Mouse (Mus musculus): ENCODE measurements around the gene Pheta2. TPM values are rescaled to one million over a fixed set of nuclear protein-coding genes. Genes with fewer than 3 reads are reported as not detected.

The Pheta2 gene
- polyA plus RNA-seq, 1 experiment from 2014 or later, result 12.5 TPM

DNA sequence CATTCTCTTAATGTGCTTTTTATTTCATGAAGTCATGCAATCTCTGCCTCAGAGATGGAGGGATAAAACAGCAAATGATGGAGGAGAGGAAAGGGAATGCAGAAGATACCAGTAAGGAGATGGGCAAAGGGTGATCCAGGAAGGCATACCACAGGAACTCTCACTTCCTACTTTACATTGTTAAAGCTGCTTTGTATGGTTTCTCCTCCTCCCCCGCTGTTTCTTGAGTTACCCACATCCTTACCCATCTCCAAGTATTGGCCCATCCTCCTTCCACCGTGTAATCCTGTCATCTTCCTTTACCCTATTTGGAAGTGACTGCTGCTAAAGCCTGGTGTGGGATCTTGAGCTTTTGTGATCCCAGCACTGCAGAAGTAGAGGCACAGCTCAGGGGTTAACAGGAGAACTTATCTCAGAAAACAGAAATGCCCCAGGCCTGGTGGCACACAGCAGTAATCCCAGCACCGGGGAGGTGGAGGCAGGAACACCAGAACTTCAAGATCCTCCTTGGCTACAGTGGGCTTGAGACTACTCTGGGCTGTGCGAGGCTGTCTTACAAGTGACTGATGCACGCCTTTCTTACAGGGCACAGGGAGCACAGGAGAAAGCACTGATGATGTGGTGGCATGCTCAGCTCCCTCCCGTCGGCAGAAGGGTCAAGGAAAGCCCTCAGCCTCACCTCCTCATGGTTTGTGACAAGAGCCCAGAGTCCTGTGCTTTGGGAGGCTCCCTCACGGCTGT lies 9.7 kb downstream of the Pheta2 start:
- Histone ChIP-seq H3K36me3 (ENCODE audit: insufficient read depth, low read length) (peaks cover 32% of the 10 kb centered on the region), H3K27me3 (ENCODE audit: insufficient read depth, low read length) (no peaks in the 10 kb centered on the region), H3K4me3 (ENCODE audit: low read length) (no peak overlapping the region), H3K9ac (replicated peaks; ENCODE audit: low read length) (no peak overlapping the region), H3K4me2 (replicated peaks; ENCODE audit: low read depth, low read length) (no peak overlapping the region), H3K4me1 (ENCODE audit: insufficient read depth, low read length) (peaks cover 26% of the 10 kb centered on the region), H3K27ac (ENCODE audit: low read length) (no peak overlapping the region), H3K9me3 (ENCODE audit: low read length) (no peaks in the 10 kb centered on the region)
- 81% methylated on average over 8 of the region's 8 CpGs for WGBS
- ATAC-seq (ENCODE audit: low FRiP score, low TSS enrichment), result no peak

DNA sequence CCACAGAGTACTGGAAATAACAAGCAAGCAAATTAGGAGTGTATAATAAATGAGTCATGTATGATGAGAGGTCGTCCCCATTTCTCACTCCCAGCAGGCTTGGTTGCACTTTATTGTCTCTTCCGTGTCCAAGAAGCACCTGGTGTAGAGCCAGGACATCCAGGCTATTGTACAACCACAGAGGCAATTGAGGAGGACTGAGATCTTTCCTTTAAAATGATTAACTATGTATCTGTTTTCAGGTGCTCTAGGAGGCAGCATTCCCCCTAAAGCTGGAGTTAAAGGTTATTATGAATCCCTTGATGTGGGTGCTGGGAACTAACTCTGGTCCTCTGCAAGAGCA lies 10.2 kb downstream of the Pheta2 start:
- Histone ChIP-seq H3K9me3 (ENCODE audit: low read length) (no peaks in the 10 kb centered on the region), H3K4me2 (replicated peaks; ENCODE audit: low read depth, low read length) (no peak overlapping the region), H3K36me3 (ENCODE audit: insufficient read depth, low read length) (peaks cover 32% of the 10 kb centered on the region), H3K27ac (ENCODE audit: low read length) (no peak overlapping the region), H3K27me3 (ENCODE audit: insufficient read depth, low read length) (no peaks in the 10 kb centered on the region), H3K4me1 (ENCODE audit: insufficient read depth, low read length) (peaks cover 26% of the 10 kb centered on the region), H3K9ac (replicated peaks; ENCODE audit: low read length) (no peak overlapping the region), H3K4me3 (ENCODE audit: low read length) (no peak overlapping the region)
- 88% methylated on average over 2 of the region's 2 CpGs for WGBS
- no peak for ATAC-seq (ENCODE audit: low FRiP score, low TSS enrichment)

DNA sequence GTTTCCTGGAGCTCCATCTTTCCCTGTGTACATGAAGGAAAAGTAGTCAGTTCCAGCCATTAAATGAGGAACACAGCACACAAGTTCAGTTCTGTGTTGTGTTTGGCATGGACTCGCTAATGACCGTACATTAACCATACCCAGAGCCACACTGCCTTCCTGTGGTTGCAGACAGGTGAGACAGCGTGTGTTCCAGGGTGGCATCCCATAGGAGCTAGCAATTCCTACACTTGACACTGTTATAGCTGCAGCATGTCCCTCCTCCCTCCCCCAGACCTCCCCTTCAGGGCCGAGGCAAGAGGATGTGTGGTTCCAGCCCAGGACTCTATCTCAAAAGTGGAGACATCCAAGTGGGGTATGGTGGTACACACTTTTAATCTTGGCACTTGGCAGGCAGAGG lies 11.6 kb downstream of the Pheta2 start:
- 90% methylated on average over 4 of the region's 4 CpGs for WGBS
- peaks cover 29% of the 10 kb centered on the region for H3K4me1 ChIP-seq (ENCODE audit: insufficient read depth, low read length)
- peak overlapping the region; percentile 45; the same call in 1 of the 2 replicates for H3K27ac ChIP-seq (ENCODE audit: low read length)
- H3K4me3 ChIP-seq (ENCODE audit: low read length), result no peak overlapping the region
- no peak for ATAC-seq (ENCODE audit: low FRiP score, low TSS enrichment)
- peaks cover 32% of the 10 kb centered on the region for H3K36me3 ChIP-seq (ENCODE audit: insufficient read depth, low read length)
- H3K9ac ChIP-seq (replicated peaks; ENCODE audit: low read length), result no peak overlapping the region
- H3K4me2 ChIP-seq (replicated peaks; ENCODE audit: low read depth, low read length), result no peak overlapping the region
- no peaks in the 10 kb centered on the region for H3K9me3 ChIP-seq (ENCODE audit: low read length)
- H3K27me3 ChIP-seq (ENCODE audit: insufficient read depth, low read length), result no peaks in the 10 kb centered on the region

DNA sequence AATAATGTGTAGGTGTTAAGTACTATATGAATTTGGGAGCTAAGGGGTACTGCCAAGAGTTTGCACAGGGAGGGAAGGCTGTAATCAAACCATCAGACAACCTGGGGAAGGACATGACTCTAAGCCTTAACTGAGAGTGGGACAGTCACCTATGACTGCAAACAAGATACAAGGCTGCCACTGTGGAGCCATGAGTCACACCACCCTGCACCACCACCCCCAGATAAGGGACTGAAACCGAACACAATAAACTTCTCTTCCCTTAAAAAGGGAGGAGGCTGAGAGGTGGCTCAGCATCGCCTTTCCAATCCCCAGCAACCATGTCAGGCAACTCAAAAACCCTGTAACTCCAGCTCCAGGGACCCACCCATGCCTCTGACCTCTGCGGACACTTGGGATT lies 12.7 kb downstream of the Pheta2 start:
- H3K9me3 ChIP-seq (ENCODE audit: low read length), result no peaks in the 10 kb centered on the region
- 80% methylated on average over 3 of the region's 3 CpGs for WGBS
- H3K4me3 ChIP-seq (ENCODE audit: low read length), result no peak overlapping the region
- peak overlapping the region; percentile 89; the same call in 1 of the 2 replicates for H3K4me2 ChIP-seq (replicated peaks; ENCODE audit: low read depth, low read length)
- H3K27me3 ChIP-seq (ENCODE audit: insufficient read depth, low read length), result no peaks in the 10 kb centered on the region
- H3K4me1 ChIP-seq (ENCODE audit: insufficient read depth, low read length), result peaks cover 29% of the 10 kb centered on the region
- peaks cover 32% of the 10 kb centered on the region for H3K36me3 ChIP-seq (ENCODE audit: insufficient read depth, low read length)
- no peak overlapping the region for H3K27ac ChIP-seq (ENCODE audit: low read length)
- ATAC-seq (ENCODE audit: low FRiP score, low TSS enrichment), result no peak
- H3K9ac ChIP-seq (replicated peaks; ENCODE audit: low read length), result no peak overlapping the region

DNA sequence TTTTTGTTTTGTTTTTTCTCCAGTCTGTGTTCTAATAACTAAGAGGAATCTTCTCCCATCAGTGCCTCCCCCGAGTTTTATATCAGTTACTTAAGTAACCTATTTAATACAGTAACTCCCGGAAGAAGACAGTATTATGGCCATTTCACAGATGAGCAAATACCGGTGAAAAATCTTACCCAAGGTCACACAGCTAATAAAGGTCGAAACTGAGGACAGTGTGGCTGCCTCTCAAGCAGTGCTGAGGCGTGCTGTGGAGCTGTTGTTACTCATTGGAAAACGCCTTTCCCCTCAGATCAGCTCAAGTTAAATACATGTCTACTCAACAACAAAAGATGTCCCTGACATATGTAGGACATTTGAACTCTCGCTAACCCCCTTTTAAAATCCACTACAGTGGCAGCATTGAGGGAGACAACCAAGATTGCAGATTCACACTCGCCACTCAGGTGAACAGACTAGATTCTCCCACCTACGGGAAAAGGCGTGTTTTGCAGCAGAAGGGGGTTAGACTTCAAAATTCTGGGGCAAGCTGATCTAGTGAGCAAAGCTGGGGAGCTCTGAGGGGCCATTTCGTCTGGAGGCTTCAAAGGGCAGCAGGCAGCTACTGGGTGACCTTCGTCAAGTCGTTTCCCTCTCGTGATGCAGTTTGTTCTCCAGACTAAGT lies 14.5 kb downstream of the Pheta2 start:
- no peak for ATAC-seq (ENCODE audit: low FRiP score, low TSS enrichment)
- peaks cover 28% of the 10 kb centered on the region for H3K36me3 ChIP-seq (ENCODE audit: insufficient read depth, low read length)
- no peaks in the 10 kb centered on the region for H3K27me3 ChIP-seq (ENCODE audit: insufficient read depth, low read length)
- H3K4me3 ChIP-seq (ENCODE audit: low read length), result peak overlapping the region; percentile 98
- peak overlapping the region; percentile 83; the same call in 1 of the 2 replicates for H3K27ac ChIP-seq (ENCODE audit: low read length)
- peaks cover 18% of the 10 kb centered on the region for H3K4me1 ChIP-seq (ENCODE audit: insufficient read depth, low read length)
- H3K9me3 ChIP-seq (ENCODE audit: low read length), result no peaks in the 10 kb centered on the region
- 19% methylated on average over 14 of the region's 14 CpGs for WGBS
- peak overlapping the region; percentile 89 for H3K4me2 ChIP-seq (replicated peaks; ENCODE audit: low read depth, low read length)
- H3K9ac ChIP-seq (replicated peaks; ENCODE audit: low read length), result peak overlapping the region; percentile 99

DNA sequence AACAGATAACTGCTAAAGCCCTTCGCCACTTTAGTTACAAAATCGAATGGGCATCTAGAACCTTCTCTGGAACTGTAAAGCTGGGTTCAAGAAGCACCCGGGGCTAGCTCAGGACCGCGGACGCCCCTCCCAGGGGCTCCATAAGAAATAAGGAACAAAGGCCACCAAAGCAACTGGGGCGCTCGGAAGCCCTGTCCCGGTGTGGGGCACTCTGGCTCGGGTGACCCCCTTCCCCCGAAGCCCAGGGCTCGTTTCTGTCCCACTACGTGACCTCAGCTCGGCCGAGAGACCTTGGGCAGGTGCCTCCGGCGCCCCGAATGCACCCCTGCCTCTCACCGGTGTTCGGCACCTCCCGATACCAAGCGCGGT lies 15.0 kb downstream of the Pheta2 start:
- Histone ChIP-seq H3K9ac (replicated peaks; ENCODE audit: low read length) (peak overlapping the region; percentile 99), H3K9me3 (ENCODE audit: low read length) (no peaks in the 10 kb centered on the region), H3K4me2 (replicated peaks; ENCODE audit: low read depth, low read length) (peak overlapping the region; percentile 89), H3K4me3 (ENCODE audit: low read length) (peak overlapping the region; percentile 98), H3K36me3 (ENCODE audit: insufficient read depth, low read length) (peaks cover 22% of the 10 kb centered on the region), H3K27ac (ENCODE audit: low read length) (peak overlapping the region; percentile 83), H3K4me1 (ENCODE audit: insufficient read depth, low read length) (peaks cover 23% of the 10 kb centered on the region), H3K27me3 (ENCODE audit: insufficient read depth, low read length) (no peaks in the 10 kb centered on the region)
- ATAC-seq (ENCODE audit: low FRiP score, low TSS enrichment), result no peak
- WGBS, result under 1% methylated on average over 23 of the region's 23 CpGs

DNA sequence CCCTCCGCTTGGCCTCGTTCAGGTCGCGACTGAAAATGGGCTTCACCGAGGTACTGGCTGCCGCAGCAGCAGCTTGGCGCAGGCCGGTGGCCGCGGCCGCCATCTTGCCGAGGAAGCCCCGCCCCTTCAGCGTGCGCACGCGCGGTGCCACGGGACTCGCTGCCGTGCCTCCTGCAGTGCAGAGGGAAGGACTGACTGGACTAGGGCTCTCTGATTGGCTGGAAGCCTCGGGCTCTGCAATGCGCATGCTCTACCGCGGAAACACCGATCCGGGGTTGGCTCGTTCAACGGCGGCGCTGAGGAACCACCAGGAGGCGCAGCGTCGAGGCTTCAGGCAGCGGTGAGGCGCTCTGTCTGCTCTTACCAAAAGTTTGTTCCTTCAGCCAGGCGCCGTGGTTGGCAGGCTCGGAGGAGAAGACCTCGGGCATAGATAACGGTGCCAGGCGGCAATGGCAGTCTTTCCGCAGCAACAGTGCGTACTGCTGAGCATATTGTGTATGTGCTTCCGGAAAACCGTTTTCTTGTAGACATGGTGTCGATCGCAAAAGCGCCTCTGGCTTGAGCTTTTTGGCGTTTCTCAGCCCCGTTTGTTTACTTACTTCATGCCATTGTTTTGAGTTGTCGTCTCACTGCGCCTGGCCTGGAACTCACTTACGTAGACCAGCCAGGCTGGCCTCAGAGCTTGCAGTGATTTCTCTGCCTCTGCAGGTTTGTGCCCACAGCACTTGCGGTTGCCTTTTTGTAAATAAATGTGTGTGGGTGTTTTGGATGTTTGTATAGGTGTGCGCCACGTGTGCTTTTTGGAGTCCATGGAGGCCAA lies 15.6 kb downstream of the Pheta2 start, which contains the start of gene Ndufa6:
Gene Ndufa6 (minus strand): TSS at position 197 of the 820 bp plus-strand sequence.
- WGBS, result 2% methylated on average over 57 of the region's 57 CpGs
- no peaks in the 10 kb centered on the region for H3K9me3 ChIP-seq (ENCODE audit: low read length)
- peak; percentile 100 for ATAC-seq (ENCODE audit: low FRiP score, low TSS enrichment)
- peaks cover 27% of the 10 kb centered on the region for H3K4me1 ChIP-seq (ENCODE audit: insufficient read depth, low read length)
- H3K9ac ChIP-seq (replicated peaks; ENCODE audit: low read length), result peak within 1 kb of the TSS; percentile 99
- peaks cover 16% of the 10 kb centered on the region for H3K36me3 ChIP-seq (ENCODE audit: insufficient read depth, low read length)
- peak within 1 kb of the TSS; percentile 94 for H3K27ac ChIP-seq (ENCODE audit: low read length)
- H3K4me3 ChIP-seq (ENCODE audit: low read length), result peak within 1 kb of the TSS; percentile 98
- H3K4me2 ChIP-seq (replicated peaks; ENCODE audit: low read depth, low read length), result peak within 1 kb of the TSS; percentile 89
- no peaks in the 10 kb centered on the region for H3K27me3 ChIP-seq (ENCODE audit: insufficient read depth, low read length)

DNA sequence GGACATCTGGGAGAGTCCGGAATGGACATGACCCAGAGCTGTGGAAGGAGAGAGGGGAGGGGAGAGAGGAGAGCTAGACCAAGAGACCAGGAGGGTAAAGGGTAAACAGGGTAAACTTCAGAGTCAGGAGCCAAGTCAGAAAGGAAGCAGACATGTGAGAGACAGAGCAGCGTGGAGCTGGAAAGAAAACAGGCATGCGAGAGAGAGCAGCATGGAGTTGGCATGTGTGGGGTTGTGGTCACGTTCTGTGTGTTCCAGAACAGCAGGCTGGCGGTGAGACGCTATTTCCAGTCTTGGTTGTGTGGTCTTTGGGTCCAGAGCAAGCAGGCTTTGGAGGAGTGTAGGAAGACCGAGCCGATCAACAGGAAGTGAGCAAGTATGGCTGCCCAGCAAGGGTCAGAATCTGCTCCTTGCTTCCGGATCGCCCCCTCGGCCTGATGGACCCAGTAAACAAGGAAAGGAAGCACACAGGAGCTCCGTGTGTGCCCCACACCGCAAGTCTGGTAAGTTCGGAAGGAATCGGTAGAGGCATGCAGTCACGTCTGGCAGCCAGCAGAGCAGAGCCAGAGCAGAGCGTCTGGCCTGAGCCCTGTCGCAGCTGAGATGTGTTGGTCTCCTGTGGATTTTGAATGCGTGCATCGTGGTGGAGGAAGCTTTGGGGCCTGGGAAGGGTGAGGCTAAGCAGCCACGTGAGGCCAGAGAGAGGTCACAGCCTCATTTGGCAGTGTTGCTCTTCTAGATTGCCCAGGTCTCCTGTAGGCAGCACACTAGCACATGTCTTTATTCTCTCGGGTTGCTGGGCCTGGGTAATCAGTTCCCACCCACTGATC lies 19.9 kb downstream of the Pheta2 start:
- WGBS, result 48% methylated on average over 22 of the region's 22 CpGs
- Histone ChIP-seq H3K4me3 (ENCODE audit: low read length) (no peak overlapping the region), H3K27ac (ENCODE audit: low read length) (peak overlapping the region; percentile 27; the same call in 1 of the 2 replicates), H3K9me3 (ENCODE audit: low read length) (no peaks in the 10 kb centered on the region), H3K27me3 (ENCODE audit: insufficient read depth, low read length) (no peaks in the 10 kb centered on the region), H3K4me2 (replicated peaks; ENCODE audit: low read depth, low read length) (0 out of 2 replicates have a peak overlapping the region, but pooled peaks have one; percentile 14), H3K36me3 (ENCODE audit: insufficient read depth, low read length) (no peaks in the 10 kb centered on the region), H3K4me1 (ENCODE audit: insufficient read depth, low read length) (peaks cover 23% of the 10 kb centered on the region), H3K9ac (replicated peaks; ENCODE audit: low read length) (0 out of 2 replicates have a peak overlapping the region, but pooled peaks have one; percentile 42)
- no peak for ATAC-seq (ENCODE audit: low FRiP score, low TSS enrichment)

DNA sequence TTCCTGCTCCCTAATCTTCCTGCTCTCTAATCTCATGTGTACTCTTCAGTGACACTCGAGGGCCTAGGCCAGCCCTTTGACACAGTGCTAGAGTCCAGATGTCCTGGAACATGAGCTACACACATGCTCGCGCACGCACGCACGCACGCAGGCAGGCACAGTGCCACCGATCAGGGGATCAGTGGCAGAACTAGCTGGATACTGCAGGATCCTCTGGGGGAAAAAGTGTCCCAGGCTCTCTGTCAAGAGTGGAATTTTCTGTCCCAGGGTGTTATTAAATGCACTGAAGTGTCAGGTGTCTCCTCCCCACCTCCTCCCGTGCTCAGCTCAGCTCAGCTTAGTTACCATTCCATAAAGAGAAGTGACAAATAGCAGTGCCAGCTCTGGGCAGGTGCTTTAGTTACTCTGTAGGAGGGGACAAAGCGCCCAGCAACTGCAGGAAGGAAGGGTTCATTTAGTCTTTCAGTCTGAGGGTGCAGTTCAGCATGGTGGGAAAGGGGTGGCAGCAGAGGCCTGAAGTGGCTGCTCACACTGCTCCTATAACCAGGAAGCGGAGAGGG lies 22.8 kb downstream of the Pheta2 start:
- Histone ChIP-seq H3K4me3 (ENCODE audit: low read length) (no peak overlapping the region), H3K4me2 (replicated peaks; ENCODE audit: low read depth, low read length) (no peak overlapping the region), H3K27me3 (ENCODE audit: insufficient read depth, low read length) (no peaks in the 10 kb centered on the region), H3K36me3 (ENCODE audit: insufficient read depth, low read length) (no peaks in the 10 kb centered on the region), H3K9ac (replicated peaks; ENCODE audit: low read length) (0 out of 2 replicates have a peak overlapping the region, but pooled peaks have one; percentile 27), H3K4me1 (ENCODE audit: insufficient read depth, low read length) (peaks cover 17% of the 10 kb centered on the region; the same call in 1 of the 2 replicates), H3K9me3 (ENCODE audit: low read length) (no peaks in the 10 kb centered on the region), H3K27ac (ENCODE audit: low read length) (peak overlapping the region; percentile 29)
- peak; percentile 86 for ATAC-seq (ENCODE audit: low FRiP score, low TSS enrichment)
- WGBS, result 63% methylated on average over 11 of the region's 11 CpGs
